Mouse (Mus musculus) spleen, adult 2 months (tissue): ENCODE measurements around the gene Rbm5. TPM values are rescaled to one million over a fixed set of nuclear protein-coding genes. Genes with fewer than 3 reads are reported as not detected.

ENCODE experiments used
- DNase-seq, 2 experiments: peaks; one replicate each; pipeline versions ENCODE4 v3.0.0 to v3.0.0-alpha.2; 2012 to 2021; ENCODE audit warnings: low spot score in 2 of 2, low read depth in 1 of 2
- H3K27ac ChIP-seq: fragments of 200-500 bp; 2 replicates; pipeline ENCODE4 v1.5.1; 2012; ENCODE audit warnings: low read length, inconsistent platforms; ENCODE audit not compliant: insufficient read depth
- H3K27me3 ChIP-seq: fragments of 200-500 bp; 2 replicates; pipeline ENCODE4 v1.6.1; 2012; ENCODE audit warnings: mild to moderate bottlenecking, moderate library complexity, low read length, inconsistent platforms; ENCODE audit not compliant: control insufficient read depth, insufficient read depth
- H3K36me3 ChIP-seq: fragments of 200-500 bp; 2 replicates; pipeline ENCODE4 v1.6.1; 2012; ENCODE audit warnings: mild to moderate bottlenecking, low read length, inconsistent platforms; ENCODE audit not compliant: control insufficient read depth, insufficient read depth
- H3K4me1 ChIP-seq: fragments of 200-500 bp; 2 replicates; pipeline ENCODE4 v1.6.1; 2011; ENCODE audit warnings: inconsistent platforms; ENCODE audit not compliant: control insufficient read depth, insufficient read depth, insufficient read length
- H3K4me3 ChIP-seq: fragments of 200-500 bp; 2 replicates; pipeline ENCODE4 v1.5.1; 2011; ENCODE audit warnings: mild to moderate bottlenecking, inconsistent platforms; ENCODE audit not compliant: insufficient read depth, insufficient read length; ENCODE audit errors: extremely low read depth
- CTCF ChIP-seq: fragments of 200-500 bp; IDR thresholded peaks from 2 replicates; pipeline ENCODE4 v1.5.1; 2011; ENCODE audit warnings: mild to moderate bottlenecking, inconsistent platforms; ENCODE audit not compliant: insufficient read depth, insufficient read length, insufficient replicate concordance; ENCODE audit errors: extremely low read depth
- POLR2A ChIP-seq: fragments of 200-500 bp; IDR thresholded peaks from 2 replicates; pipeline ENCODE4 v1.6.1; 2011; ENCODE audit warnings: low read depth, low read length, inconsistent platforms
- WGBS: fragments of 180-500 bp; shearing (Covaris S2); methylation state at CpG from one replicate; pipeline ENCODE4 v1.1.7; 2018; 5-methylcytosine and 5-hydroxymethylcytosine counted together
- polyA plus RNA-seq: library from polyadenylated mRNA; depleted of rRNA; stranded (reverse); fragments of >200 nt; gene quantifications from 2 replicates; pipeline ENCODE4 v1.2.3, GENCODE M21; 2012

Gene Rbm5
- polyA plus RNA-seq, 1 experiment: 76.0 TPM

GRCm38 (mm10) chr9:107697811-107698521 lies 72.8 kb downstream of the Rbm5 start:
- no peaks in the 10 kb centered on the region for H3K4me1 ChIP-seq
- no peaks in the 10 kb centered on the region for H3K36me3 ChIP-seq
- no peak overlapping the region for H3K4me3 ChIP-seq
- no peaks in the 10 kb centered on the region for H3K27me3 ChIP-seq
- DNase-seq: no peak
- TF ChIP-seq CTCF: no peak
- 83% methylated on average over 14 of the region's 14 CpGs for WGBS
- H3K27ac ChIP-seq: peak overlapping the region; percentile 12; the same call in 1 of the 2 replicates

GRCm38 (mm10) chr9:107696845-107697610 lies 73.8 kb downstream of the Rbm5 start:
- WGBS: 82% methylated on average over 9 of the region's 9 CpGs
- Histone ChIP-seq H3K27me3 (no peaks in the 10 kb centered on the region), H3K27ac (peak overlapping the region; percentile 18), H3K4me1 (no peaks in the 10 kb centered on the region), H3K4me3 (no peak overlapping the region), H3K36me3 (no peaks in the 10 kb centered on the region)
- TF ChIP-seq CTCF (no peak), POLR2A (no peak)
- no peak for DNase-seq

DNA sequence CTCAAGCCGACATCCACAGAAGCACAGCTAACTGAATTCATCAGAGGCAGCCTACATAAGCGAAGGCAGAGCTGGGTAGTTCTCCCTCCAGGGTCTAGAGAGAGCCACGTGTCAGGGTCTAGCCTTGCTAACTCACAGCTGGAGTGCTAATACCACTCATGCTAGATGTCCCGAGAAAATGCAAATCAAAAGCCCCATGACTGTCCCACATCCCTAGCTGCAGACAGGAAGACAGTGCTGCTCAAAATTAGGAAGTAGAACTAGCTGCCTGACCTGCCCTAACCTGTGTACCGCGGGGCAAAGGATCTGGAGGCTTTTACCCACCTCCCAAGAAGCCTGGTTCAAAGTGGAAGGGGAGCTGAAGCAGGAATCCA lies 74.7 kb downstream of the Rbm5 start:
- TF ChIP-seq POLR2A (no peak), CTCF (no peak)
- H3K4me1 ChIP-seq: no peaks in the 10 kb centered on the region
- H3K4me3 ChIP-seq: no peak overlapping the region
- no peaks in the 10 kb centered on the region for H3K36me3 ChIP-seq
- 10% methylated on average over 6 of the region's 6 CpGs for WGBS
- no peaks in the 10 kb centered on the region for H3K27me3 ChIP-seq
- no peak for DNase-seq
- peak overlapping the region; percentile 33; the same call in 1 of the 2 replicates for H3K27ac ChIP-seq

- Histone ChIP-seq H3K36me3 (no peaks in the 10 kb centered on the region), H3K4me3 (no peak overlapping the region), H3K27me3 (no peaks in the 10 kb centered on the region), H3K27ac (peak overlapping the region; percentile 33), H3K4me1 (no peaks in the 10 kb centered on the region)
- no peak for DNase-seq
- 74% methylated on average over 12 of the region's 12 CpGs for WGBS
- TF ChIP-seq POLR2A (no peak), CTCF (no peak)
Observed at GRCm38 (mm10) chr9:107695441-107696105, 75.2 kb downstream of the Rbm5 start.

- H3K4me1 ChIP-seq: no peaks in the 10 kb centered on the region
- no peaks in the 10 kb centered on the region for H3K27me3 ChIP-seq
- 78% methylated on average over 7 of the region's 7 CpGs for WGBS
- no peak for TF ChIP-seq CTCF
- no peak for TF ChIP-seq POLR2A
- no peaks in the 10 kb centered on the region for H3K36me3 ChIP-seq
- H3K27ac ChIP-seq: no peak overlapping the region
- H3K4me3 ChIP-seq: no peak overlapping the region
- no peak for DNase-seq
Observed at GRCm38 (mm10) chr9:107694627-107695026, 76.2 kb downstream of the Rbm5 start.

DNA sequence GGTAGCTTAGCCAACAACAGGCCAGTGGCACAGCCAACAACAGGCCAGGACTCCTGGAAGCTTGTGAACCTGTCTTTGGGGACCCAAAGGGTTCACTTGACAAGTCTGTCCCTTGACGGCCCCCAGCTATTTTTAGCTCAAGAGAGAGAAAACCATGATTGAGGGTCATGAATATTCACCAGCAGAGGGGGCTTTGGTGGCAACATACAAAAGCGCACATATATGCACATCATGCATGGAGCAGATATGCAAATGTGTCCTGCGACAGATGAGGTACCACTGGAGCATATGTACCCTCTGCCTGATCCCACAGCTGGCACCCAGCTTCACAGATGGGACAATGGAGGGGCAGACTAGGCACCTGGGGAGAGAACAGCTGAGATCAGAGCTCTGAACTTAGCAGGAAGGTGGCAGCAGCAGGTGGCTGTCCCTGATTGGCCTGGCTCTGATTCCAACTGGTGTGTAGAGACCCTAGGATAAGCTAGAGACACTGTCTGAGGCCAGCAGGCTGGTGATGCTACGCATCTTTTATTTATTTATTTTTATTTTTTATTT lies 77.3 kb downstream of the Rbm5 start:
- H3K36me3 ChIP-seq: no peaks in the 10 kb centered on the region
- H3K27ac ChIP-seq: no peak overlapping the region
- TF ChIP-seq POLR2A (no peak), CTCF (no peak)
- WGBS: 50% methylated on average over 4 of the region's 4 CpGs
- no peak for DNase-seq
- no peak overlapping the region for H3K4me3 ChIP-seq
- H3K4me1 ChIP-seq: no peaks in the 10 kb centered on the region
- H3K27me3 ChIP-seq: no peaks in the 10 kb centered on the region
